In genomic region chr3:134629166-134630134, GRCm38 (mm10) we compare ENCODE assay signal across 8 mouse cellular contexts.
DNase-seq lines count a peak whose midpoint lies in the region; ATAC-seq and TF ChIP-seq lines count a peak whose summit lies in the region.

No protein-coding gene starts in this region.

- peak; percentile 89 for ATAC-seq in hindbrain, embryonic 13.5 days (ENCODE audit: low FRiP score)
- peak; percentile 82 for ATAC-seq in midbrain, postnatal 0 days (ENCODE audit: low FRiP score)

- WGBS in forebrain, embryonic 10.5 days: 51% methylated on average over 16 of the region's 16 CpGs
- WGBS in hindbrain, embryonic 13.5 days: 30% methylated on average over 16 of the region's 16 CpGs
- WGBS in midbrain, postnatal 0 days: 15% methylated on average over 16 of the region's 16 CpGs

- H3K4me2 ChIP-seq in hindbrain, embryonic 13.5 days: peak overlapping the region; percentile 45
- peak overlapping the region; percentile 47 for H3K4me2 ChIP-seq in midbrain, postnatal 0 days (ENCODE audit: low read depth, low read length, poor library complexity, severe bottlenecking)

- peaks cover 8% of the 10 kb centered on the region for H3K4me1 ChIP-seq in forebrain, embryonic 10.5 days
- H3K4me1 ChIP-seq in hindbrain, embryonic 13.5 days (replicated peaks): peaks cover 3% of the 10 kb centered on the region; the same call in 1 of the 2 replicates
- H3K4me1 ChIP-seq in midbrain, postnatal 0 days (ENCODE audit: insufficient read depth, low read length): no peaks in the 10 kb centered on the region

- H3K27ac ChIP-seq in forebrain, embryonic 10.5 days: no peak overlapping the region
- peak overlapping the region; percentile 79 for H3K27ac ChIP-seq in hindbrain, embryonic 13.5 days
- H3K27ac ChIP-seq in midbrain, postnatal 0 days (ENCODE audit: low read depth, low read length): peak overlapping the region; percentile 79

- TF ChIP-seq CTCF in midbrain, postnatal 0 days (IDR thresholded peaks at IDR 0.05): peak; percentile 93

- H3K9me3 ChIP-seq in forebrain, embryonic 10.5 days: no peaks in the 10 kb centered on the region
- H3K9me3 ChIP-seq in hindbrain, embryonic 13.5 days: no peaks in the 10 kb centered on the region
- H3K9me3 ChIP-seq in midbrain, postnatal 0 days (ENCODE audit: low read length): no peaks in the 10 kb centered on the region

- intact Hi-C loops in left cerebral cortex, postnatal 25 days (cut with DNase I): loop anchor here (1.0 to 10.0 kb wide), 5 partner anchors 395 to 1515 kb away; partner anchors contain the start of genes Cxxc4 and Ppa2

- no peaks in the 10 kb centered on the region for H3K27me3 ChIP-seq in forebrain, embryonic 10.5 days (ENCODE audit: poor library complexity, severe bottlenecking)
- H3K27me3 ChIP-seq in hindbrain, embryonic 13.5 days: no peaks in the 10 kb centered on the region
- H3K27me3 ChIP-seq in midbrain, postnatal 0 days (ENCODE audit: insufficient read depth, low read length): no peaks in the 10 kb centered on the region

- DNase-seq in cerebellum, postnatal 10 days: peak; percentile 40 to 48
- no peak for DNase-seq in cerebellum, adult 11-12 months
- DNase-seq in MEL-GATA-1-ER (ENCODE audit: extremely low read depth, low read depth): peak; percentile 56
- peak; percentile 41 for DNase-seq in forebrain, embryonic 10.5 days (ENCODE audit: extremely low spot score, low spot score)
- peak; percentile 33 to 43 for DNase-seq in left cerebral cortex, postnatal 25 days (ENCODE audit: low spot score in 2 of 2)
- DNase-seq in midbrain, postnatal 0 days (ENCODE audit: low spot score): peak; percentile 88
- no peak for DNase-seq in natural killer cell, adult 2 months (ENCODE audit: low spot score in 2 of 2)

- no peak overlapping the region for H3K4me3 ChIP-seq in forebrain, embryonic 10.5 days
- no peak overlapping the region for H3K4me3 ChIP-seq in hindbrain, embryonic 13.5 days
- peak overlapping the region; percentile 24 for H3K4me3 ChIP-seq in midbrain, postnatal 0 days (ENCODE audit: low read depth, low read length)

- no peaks in the 10 kb centered on the region for H3K36me3 ChIP-seq in forebrain, embryonic 10.5 days (replicated peaks)
- H3K36me3 ChIP-seq in hindbrain, embryonic 13.5 days: no peaks in the 10 kb centered on the region
- no peaks in the 10 kb centered on the region for H3K36me3 ChIP-seq in midbrain, postnatal 0 days (ENCODE audit: insufficient read depth, low read length)

- peak overlapping the region; percentile 56 for H3K9ac ChIP-seq in hindbrain, embryonic 13.5 days
- no peak overlapping the region; the same call in 1 of the 2 replicates for H3K9ac ChIP-seq in midbrain, postnatal 0 days (replicated peaks; ENCODE audit: low read length, poor library complexity, severe bottlenecking)

Comparison
In these comparisons a context has a peak if more than half of its experiments do, and no peak if none do; other contexts are left out.
1. DNase-seq: peak in cerebellum, postnatal 10 days (2 of 2), MEL-GATA-1-ER (single experiment), forebrain, embryonic 10.5 days (single experiment), left cerebral cortex, postnatal 25 days (2 of 2) and midbrain, postnatal 0 days (single experiment); none in cerebellum, adult 11-12 months (single experiment) and natural killer cell, adult 2 months (0 of 2).